Mouse (Mus musculus) liver, adult 2 months (tissue): ENCODE data around the gene Siglec1.

ENCODE experiments used
- CTCF ChIP-seq: fragments of 200-500 bp; IDR thresholded peaks from 2 replicates; pipeline ENCODE4 v1.5.1; 2011; ENCODE audit warnings: low read depth, low read length, control low read depth
- POLR2A ChIP-seq: fragments of 200-500 bp; IDR thresholded peaks from 2 replicates; pipeline ENCODE4 v1.6.1; 2011; ENCODE audit warnings: low read length, control low read depth; ENCODE audit not compliant: insufficient read depth; ENCODE audit errors: extremely low read depth

GRCm38 (mm10) chr2:131037226-131037990, 49.2 kb downstream of the Siglec1 start:
- TF ChIP-seq POLR2A = no peak
- TF ChIP-seq CTCF = no peak
